Mouse (Mus musculus) limb, embryonic 12.5 days (tissue): ENCODE measurements around the gene Immt. TPM values are rescaled to one million over a fixed set of nuclear protein-coding genes. Genes with fewer than 3 reads are reported as not detected.

Experiments
- ATAC-seq: fragments of 200-750 bp; cut with Nextera tagmentation; 2 replicates; pipeline ENCODE4 v1.8.0; 2017; ENCODE audit warnings: low read depth, moderate TSS enrichment; ENCODE audit not compliant: insufficient number of reproducible peaks, insufficient read depth, low FRiP score, low TSS enrichment
- H3K27ac ChIP-seq: fragments of 300-500 bp; sonication (generic); 2 replicates; pipeline ENCODE4 v1.5.1; 2016; ENCODE audit warnings: mild to moderate bottlenecking, moderate library complexity
- H3K27me3 ChIP-seq: fragments of 300-500 bp; sonication (generic); 2 replicates; pipeline ENCODE4 v1.6.1; 2016; ENCODE audit warnings: mild to moderate bottlenecking, moderate library complexity
- H3K36me3 ChIP-seq: fragments of 300-500 bp; sonication (generic); 2 replicates; pipeline ENCODE4 v1.6.1; 2016; ENCODE audit warnings: mild to moderate bottlenecking, moderate library complexity
- H3K4me1 ChIP-seq: fragments of 300-500 bp; sonication (generic); replicated peaks from 2 replicates; pipeline ENCODE4 v1.6.1; 2016
- H3K4me2 ChIP-seq: fragments of 300-500 bp; sonication (generic); 2 replicates; pipeline ENCODE4 v1.6.1; 2016; ENCODE audit warnings: mild to moderate bottlenecking, moderate library complexity
- H3K4me3 ChIP-seq: fragments of 300-500 bp; sonication (generic); replicated peaks from 2 replicates; pipeline ENCODE4 v1.5.1; 2016; ENCODE audit warnings: mild to moderate bottlenecking
- H3K9ac ChIP-seq: fragments of 300-500 bp; sonication (generic); replicated peaks from 2 replicates; pipeline ENCODE4 v1.6.1; 2016; ENCODE audit warnings: mild to moderate bottlenecking, moderate library complexity
- H3K9me3 ChIP-seq: fragments of 300-500 bp; sonication (generic); 2 replicates; pipeline ENCODE4 v1.6.1; 2016; ENCODE audit warnings: mild to moderate bottlenecking, moderate library complexity
- WGBS: fragments of 180-500 bp; shearing (Covaris S2); methylation state at CpG from one replicate; pipeline ENCODE4 v1.1.7; 2016; 5-methylcytosine and 5-hydroxymethylcytosine counted together
- polyA plus RNA-seq: library from polyadenylated mRNA; unstranded; fragments of >200 nt; fragmentation: Nextera tagmentation; extraction: Ambion mirVana; gene quantifications from 2 replicates; pipeline ENCODE4 v1.2.1, GENCODE M21; 2016

Gene Immt
- polyA plus RNA-seq, result 178 and 189 TPM in 2 replicates

DNA sequence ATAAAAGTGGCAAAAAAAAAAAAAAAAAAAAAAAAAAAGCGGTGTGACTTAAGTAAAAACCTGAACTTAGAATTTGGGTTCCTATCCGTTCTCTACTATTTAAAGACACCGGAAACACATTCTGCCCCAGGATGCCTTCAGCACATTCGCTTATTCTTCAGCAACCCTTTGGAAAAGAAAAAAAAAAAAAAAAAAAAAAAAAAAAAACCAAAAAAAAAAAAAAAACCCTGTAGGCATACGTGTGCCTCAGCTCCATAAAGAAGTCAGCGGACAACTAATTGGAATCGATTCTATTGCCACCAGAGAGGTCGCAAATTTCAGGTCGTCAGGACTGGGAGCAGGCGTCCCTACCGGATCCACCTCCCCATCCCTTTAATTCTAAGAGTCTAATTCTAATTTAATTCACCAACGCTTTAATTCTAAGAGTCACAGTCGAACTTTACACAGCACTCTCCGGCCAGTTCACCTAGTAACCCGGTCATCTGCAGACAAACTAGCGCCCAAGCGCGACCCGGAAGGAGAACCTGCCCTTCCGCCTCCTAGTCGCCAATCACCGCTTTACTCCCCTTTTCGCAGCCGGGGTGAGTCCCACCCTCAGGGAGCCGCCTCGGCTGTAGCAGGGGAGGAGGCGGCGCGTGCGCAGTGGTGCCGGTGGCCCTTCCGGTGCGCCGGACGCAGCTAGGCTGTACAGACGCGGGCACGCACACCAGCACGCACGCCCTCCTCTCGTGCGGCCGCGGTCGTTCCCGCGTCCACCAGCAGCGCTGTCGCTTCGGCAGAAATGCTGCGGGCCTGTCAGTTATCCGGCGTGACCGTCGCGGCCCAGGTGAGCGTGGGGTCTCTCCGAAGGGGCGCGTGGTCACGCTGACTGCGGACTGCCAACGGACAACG, at the start of gene Immt:
TSS of gene Immt (plus strand) at position 642 of the 891 bp plus-strand sequence.
- no peaks in the 10 kb centered on the region for H3K27me3 ChIP-seq
- H3K4me2 ChIP-seq, result peak within 1 kb of the TSS; percentile 68
- WGBS, result under 1% methylated on average over 64 of the region's 64 CpGs
- peak; percentile 99 for ATAC-seq
- peak within 1 kb of the TSS; percentile 89 for H3K27ac ChIP-seq
- peaks cover 13% of the 10 kb centered on the region; the same call in 1 of the 2 replicates for H3K36me3 ChIP-seq
- peaks cover 12% of the 10 kb centered on the region for H3K4me1 ChIP-seq
- H3K4me3 ChIP-seq, result peak within 1 kb of the TSS; percentile 87
- H3K9ac ChIP-seq, result peak within 1 kb of the TSS; percentile 87
- H3K9me3 ChIP-seq, result no peaks in the 10 kb centered on the region

DNA sequence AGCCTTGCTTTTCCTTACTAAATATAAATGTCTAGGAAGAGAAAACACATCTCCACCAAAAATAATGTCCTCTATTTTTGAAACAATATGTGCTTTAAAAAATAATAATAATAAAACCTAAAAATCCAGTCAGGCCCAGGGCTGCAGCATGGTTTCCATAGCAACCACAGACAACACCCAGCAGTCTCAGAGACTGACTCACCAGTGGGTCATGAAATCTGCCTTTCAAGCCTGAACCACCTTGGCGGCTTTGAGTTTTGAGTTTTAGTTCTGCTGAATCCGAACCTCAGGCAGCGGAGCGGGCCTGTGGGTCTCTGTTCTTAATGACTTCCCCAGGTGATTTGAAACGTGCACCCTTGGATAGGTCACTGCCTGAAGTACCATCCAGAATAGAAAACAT, 48.0 kb upstream of the Immt start:
- no peak for ATAC-seq
- Histone ChIP-seq H3K9ac (no peak overlapping the region), H3K27me3 (no peaks in the 10 kb centered on the region), H3K36me3 (no peaks in the 10 kb centered on the region), H3K9me3 (no peaks in the 10 kb centered on the region), H3K4me2 (no peak overlapping the region), H3K27ac (no peak overlapping the region), H3K4me1 (no peaks in the 10 kb centered on the region), H3K4me3 (no peak overlapping the region)
- 90% methylated on average over 5 of the region's 5 CpGs for WGBS

DNA sequence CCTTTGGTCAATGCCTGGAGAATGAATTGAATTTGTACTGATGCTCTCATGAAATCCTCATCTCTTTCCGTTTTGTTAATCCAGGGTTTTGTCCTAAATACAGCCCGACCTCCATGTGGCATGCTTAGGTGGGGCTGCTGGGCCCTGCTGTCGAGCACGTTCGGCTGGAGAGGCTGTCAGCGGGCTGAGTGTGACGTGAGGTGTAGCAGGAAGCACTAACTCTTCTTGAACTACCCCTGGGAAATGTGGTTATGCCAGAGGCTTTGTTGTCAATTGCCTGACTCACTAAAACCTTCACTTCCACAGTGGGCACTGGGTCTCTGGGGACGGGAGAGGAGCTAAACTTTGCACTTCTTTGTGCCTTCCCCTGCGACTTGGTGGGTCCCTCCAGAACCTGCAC, 42.8 kb upstream of the Immt start:
- 0 out of 2 replicates have a peak overlapping the region, but pooled peaks have one; percentile 2 for H3K9ac ChIP-seq
- no peaks in the 10 kb centered on the region for H3K27me3 ChIP-seq
- no peak overlapping the region for H3K4me2 ChIP-seq
- ATAC-seq, result no peak
- no peaks in the 10 kb centered on the region for H3K36me3 ChIP-seq
- no peaks in the 10 kb centered on the region for H3K9me3 ChIP-seq
- WGBS, result 52% methylated on average over 9 of the region's 9 CpGs
- H3K4me3 ChIP-seq, result no peak overlapping the region
- no peak overlapping the region for H3K27ac ChIP-seq
- H3K4me1 ChIP-seq, result no peaks in the 10 kb centered on the region

DNA sequence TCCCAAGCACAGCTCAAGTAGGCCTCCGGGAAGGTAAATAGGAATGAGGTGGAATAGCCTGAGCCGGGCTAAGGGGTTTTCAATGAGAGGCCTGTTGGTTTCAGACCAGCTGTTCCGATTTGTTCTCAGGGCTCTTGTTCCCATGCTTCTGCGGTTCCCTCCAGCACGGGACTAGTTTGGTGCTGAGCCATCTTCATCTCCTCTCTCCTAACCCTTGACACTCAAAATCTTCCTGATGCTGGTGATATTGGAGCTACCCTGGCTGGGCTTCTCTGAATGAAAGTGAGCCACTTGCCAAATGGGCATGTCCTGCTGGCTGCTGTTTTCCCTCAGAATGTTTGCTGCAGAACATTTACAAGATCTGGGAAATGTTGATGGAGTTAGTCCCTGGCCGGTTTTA, 39.4 kb upstream of the Immt start:
- Histone ChIP-seq H3K4me1 (no peaks in the 10 kb centered on the region), H3K36me3 (no peaks in the 10 kb centered on the region), H3K4me2 (no peak overlapping the region), H3K27ac (no peak overlapping the region), H3K4me3 (no peak overlapping the region), H3K27me3 (no peaks in the 10 kb centered on the region), H3K9me3 (no peaks in the 10 kb centered on the region), H3K9ac (no peak overlapping the region)
- WGBS, result 86% methylated on average over 6 of the region's 6 CpGs
- no peak for ATAC-seq

DNA sequence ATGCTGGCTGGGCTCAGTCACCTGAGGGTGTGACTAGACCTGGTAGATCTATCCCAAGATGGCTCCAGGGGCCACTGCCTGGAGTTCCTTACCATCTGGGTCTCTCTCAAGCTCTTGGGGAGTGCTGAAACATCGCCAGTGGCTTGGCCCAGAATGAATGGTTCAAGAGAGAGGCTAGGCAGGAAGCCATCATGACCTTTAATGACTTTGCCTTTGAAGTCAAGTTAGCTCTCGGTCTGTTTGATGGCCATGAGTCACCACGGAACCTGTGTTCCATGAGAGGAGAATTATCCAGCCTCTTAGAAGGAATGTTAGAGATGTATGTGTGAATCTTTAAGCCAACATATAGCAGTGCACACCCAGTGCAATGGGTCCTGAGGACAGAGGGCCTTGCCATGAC, 31.7 kb upstream of the Immt start:
- Histone ChIP-seq H3K4me2 (no peak overlapping the region), H3K27ac (no peak overlapping the region), H3K4me3 (no peak overlapping the region), H3K36me3 (no peaks in the 10 kb centered on the region), H3K4me1 (no peaks in the 10 kb centered on the region), H3K9me3 (no peaks in the 10 kb centered on the region), H3K27me3 (no peaks in the 10 kb centered on the region), H3K9ac (no peak overlapping the region)
- ATAC-seq, result no peak
- 58% methylated on average over 3 of the region's 3 CpGs for WGBS

DNA sequence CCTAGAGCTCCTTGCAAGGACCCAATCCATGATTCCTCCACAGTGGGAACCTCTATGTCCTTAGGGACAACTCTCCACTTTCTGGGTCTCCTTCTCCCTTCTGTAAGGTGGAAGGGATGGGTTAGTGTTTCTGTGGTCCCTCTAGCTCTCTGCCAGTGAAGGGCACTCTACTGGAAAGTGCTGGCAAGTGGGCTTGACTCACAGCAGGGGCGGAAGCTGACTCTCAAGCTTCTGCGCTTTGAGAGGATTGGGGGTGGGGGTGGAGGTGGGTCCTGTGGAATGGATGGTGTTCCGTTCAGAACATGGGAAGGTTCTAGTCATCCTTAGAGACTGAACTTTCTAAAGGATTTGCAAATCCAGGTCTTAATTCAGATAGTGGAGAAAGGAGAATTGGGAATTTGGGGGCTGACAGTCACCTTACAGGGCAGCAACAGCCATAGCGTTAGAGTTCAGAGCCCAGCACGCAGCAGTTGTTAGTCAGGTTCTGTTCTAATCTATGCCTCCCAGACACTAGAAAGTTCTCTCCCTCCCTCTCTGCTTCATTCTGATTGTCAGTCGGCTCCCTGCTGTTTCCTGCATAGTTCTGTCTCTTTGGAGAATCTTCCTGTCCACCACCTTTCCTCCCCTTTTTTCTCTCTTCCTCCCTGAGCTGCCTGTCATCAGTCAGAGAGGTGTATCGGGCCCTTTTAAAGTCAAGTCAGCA, 30.0 kb upstream of the Immt start:
- Histone ChIP-seq H3K4me2 (no peak overlapping the region), H3K27me3 (no peaks in the 10 kb centered on the region), H3K36me3 (no peaks in the 10 kb centered on the region), H3K9ac (no peak overlapping the region), H3K4me1 (no peaks in the 10 kb centered on the region), H3K4me3 (no peak overlapping the region), H3K27ac (no peak overlapping the region), H3K9me3 (no peaks in the 10 kb centered on the region)
- ATAC-seq, result no peak
- 50% methylated on average over 7 of the region's 7 CpGs for WGBS

DNA sequence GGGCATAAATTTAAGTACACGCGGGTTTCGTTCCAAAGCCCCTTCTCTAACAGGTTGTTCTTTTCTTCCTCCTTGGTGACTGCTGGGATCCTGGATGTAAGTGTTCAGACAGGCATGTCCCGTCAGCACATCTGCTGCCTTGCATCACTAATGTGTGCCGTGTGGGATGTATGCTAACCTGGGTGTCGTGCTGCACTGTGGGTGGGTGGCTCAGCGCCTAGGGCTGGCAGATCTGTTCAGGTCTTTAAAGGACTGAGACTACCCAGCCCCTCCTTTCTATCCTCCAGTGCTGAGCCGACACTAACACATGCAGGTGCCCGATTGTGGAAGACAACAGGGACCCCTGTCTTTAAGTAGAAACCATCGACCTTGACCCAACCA, 29.4 kb upstream of the Immt start:
- ATAC-seq, result no peak
- no peak overlapping the region for H3K9ac ChIP-seq
- H3K27ac ChIP-seq, result no peak overlapping the region
- H3K4me3 ChIP-seq, result no peak overlapping the region
- WGBS, result 76% methylated on average over 10 of the region's 10 CpGs
- no peak overlapping the region for H3K4me2 ChIP-seq
- H3K36me3 ChIP-seq, result no peaks in the 10 kb centered on the region
- H3K27me3 ChIP-seq, result no peaks in the 10 kb centered on the region
- H3K4me1 ChIP-seq, result no peaks in the 10 kb centered on the region
- no peaks in the 10 kb centered on the region for H3K9me3 ChIP-seq

DNA sequence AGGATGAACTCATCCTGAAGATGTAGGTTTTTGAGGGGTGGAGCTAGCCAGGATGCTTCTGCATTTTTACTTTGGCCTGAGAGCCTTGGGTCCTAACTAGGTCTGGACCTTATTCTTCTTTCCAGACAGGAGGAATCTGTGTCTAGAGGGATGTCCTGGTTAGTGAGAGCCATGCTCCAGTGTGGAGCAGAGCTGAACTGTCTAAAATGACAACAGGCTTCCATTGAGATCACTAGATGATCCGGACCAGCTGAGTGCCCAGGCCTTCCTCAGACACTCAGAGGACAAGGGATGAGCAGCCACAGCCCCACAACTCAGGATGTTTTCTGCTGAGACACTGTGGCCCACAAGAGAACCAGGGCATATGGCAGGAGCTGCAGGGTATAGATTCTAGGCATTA, 27.5 kb upstream of the Immt start:
- ATAC-seq, result no peak
- WGBS, result 92% methylated on average over 1 of the region's 1 CpGs
- H3K4me2 ChIP-seq, result no peak overlapping the region
- H3K27ac ChIP-seq, result no peak overlapping the region
- H3K4me1 ChIP-seq, result no peaks in the 10 kb centered on the region
- no peaks in the 10 kb centered on the region for H3K9me3 ChIP-seq
- H3K4me3 ChIP-seq, result no peak overlapping the region
- 0 out of 2 replicates have a peak overlapping the region, but pooled peaks have one; percentile 23 for H3K9ac ChIP-seq
- H3K36me3 ChIP-seq, result no peaks in the 10 kb centered on the region
- H3K27me3 ChIP-seq, result no peaks in the 10 kb centered on the region

- H3K4me1 ChIP-seq, result no peaks in the 10 kb centered on the region
- ATAC-seq, result peak; percentile 75; the same call in 1 of the 2 replicates
- no peak overlapping the region for H3K4me3 ChIP-seq
- no peak overlapping the region for H3K4me2 ChIP-seq
- H3K9ac ChIP-seq, result no peak overlapping the region
- 27% methylated on average over 12 of the region's 12 CpGs for WGBS
- H3K36me3 ChIP-seq, result 0 out of 2 replicates have a peak, but pooled peaks cover 1% of the 10 kb centered on the region
- no peak overlapping the region for H3K27ac ChIP-seq
- H3K27me3 ChIP-seq, result no peaks in the 10 kb centered on the region
- no peaks in the 10 kb centered on the region for H3K9me3 ChIP-seq
Measured at GRCm38 (mm10) chr6:71804061-71804829, 26.9 kb upstream of the Immt start.

- Histone ChIP-seq H3K4me2 (no peak overlapping the region), H3K4me1 (no peaks in the 10 kb centered on the region), H3K27ac (no peak overlapping the region), H3K4me3 (no peak overlapping the region), H3K9ac (no peak overlapping the region), H3K36me3 (peaks cover 10% of the 10 kb centered on the region; the same call in 1 of the 2 replicates), H3K9me3 (no peaks in the 10 kb centered on the region), H3K27me3 (no peaks in the 10 kb centered on the region)
- 70% methylated on average over 1 of the region's 1 CpGs for WGBS
- no peak for ATAC-seq
Measured at GRCm38 (mm10) chr6:71806713-71807112, 24.4 kb upstream of the Immt start.

GRCm38 (mm10) chr6:71809890-71810289, 21.2 kb upstream of the Immt start:
- no peak for ATAC-seq
- Histone ChIP-seq H3K4me2 (no peak overlapping the region), H3K27ac (no peak overlapping the region), H3K36me3 (peaks cover 33% of the 10 kb centered on the region), H3K27me3 (no peaks in the 10 kb centered on the region), H3K9ac (no peak overlapping the region), H3K4me1 (no peaks in the 10 kb centered on the region), H3K4me3 (no peak overlapping the region), H3K9me3 (no peaks in the 10 kb centered on the region)
- 95% methylated on average over 9 of the region's 9 CpGs for WGBS
